Mouse (Mus musculus) testis, adult 2 months (tissue): ENCODE results near the gene Pex26.

Source experiments
- CTCF ChIP-seq: fragments of 200-500 bp; IDR thresholded peaks from 2 replicates; pipeline ENCODE4 v1.5.1; 2012; ENCODE audit warnings: low read depth, mild to moderate bottlenecking, inconsistent platforms, low read length, moderate library complexity; ENCODE audit not compliant: control insufficient read depth, insufficient read depth, insufficient replicate concordance
- POLR2A ChIP-seq: fragments of 200-500 bp; IDR thresholded peaks from 2 replicates; pipeline ENCODE4 v1.6.1; 2012; ENCODE audit warnings: low read depth, mild to moderate bottlenecking, inconsistent platforms, low read length, moderate library complexity; ENCODE audit not compliant: control insufficient read depth

DNA sequence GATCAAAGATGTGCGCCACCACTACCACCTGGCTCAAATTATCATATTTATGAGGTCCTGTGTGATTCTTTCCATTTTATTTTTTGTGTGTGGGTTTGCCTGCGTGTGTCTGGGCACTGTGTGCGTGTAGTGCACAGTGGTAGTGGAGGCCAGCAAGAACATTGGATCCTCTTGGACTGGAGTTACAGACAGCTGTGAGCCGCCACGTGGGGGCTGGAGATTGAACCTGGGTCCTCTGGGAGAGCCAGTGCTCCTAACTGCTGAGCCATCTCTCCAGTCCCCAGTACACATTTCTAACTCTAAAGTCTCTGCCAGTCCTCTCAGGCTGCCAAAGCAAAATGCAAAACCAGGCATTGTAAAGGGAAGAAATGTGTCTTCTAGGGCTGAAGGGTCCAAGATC, 23.0 kb downstream of the Pex26 start:
- TF ChIP-seq CTCF (no peak), POLR2A (no peak)
